Mouse (Mus musculus): ENCODE data around the gene Msi2.
A peak's percentile ranks its signal among the peaks of the same experiment; 100 is the strongest.

Msi2 gene

GRCm38 (mm10) chr11:88718050-88718765 lies at the start of gene Msi2:
Gene Msi2, minus strand, starts transcription at chr11:88718513.
- peak; percentile 90 to 92 for DNase-seq

- DNase-seq: no peak
These were observed 47.3 kb upstream of the Msi2 start for GRCm38 (mm10) chr11:88765635-88766034.

GRCm38 (mm10) chr11:88763371-88763770 lies 45.1 kb upstream of the Msi2 start:
- DNase-seq: no peak

- DNase-seq: no peak
These were observed 41.2 kb upstream of the Msi2 start for GRCm38 (mm10) chr11:88759501-88759900.

- no peak for DNase-seq
These were observed 40.1 kb upstream of the Msi2 start for GRCm38 (mm10) chr11:88758402-88758801.

GRCm38 (mm10) chr11:88745306-88745705 lies 27.0 kb upstream of the Msi2 start:
- no peak for DNase-seq

- DNase-seq: no peak
These were observed 21.4 kb upstream of the Msi2 start for GRCm38 (mm10) chr11:88739574-88740295.

GRCm38 (mm10) chr11:88729363-88729762 lies 11.1 kb upstream of the Msi2 start:
- no peak for DNase-seq

GRCm38 (mm10) chr11:88728508-88728890 lies 10.2 kb upstream of the Msi2 start:
- DNase-seq: peak; percentile 43 to 78

GRCm38 (mm10) chr11:88727768-88728507 lies 9.6 kb upstream of the Msi2 start:
- DNase-seq: peak in 1 of 2 experiments; percentile 12

GRCm38 (mm10) chr11:88721144-88721636 lies 2.9 kb upstream of the Msi2 start:
- DNase-seq: no peak

- DNase-seq: no peak
These were observed 2.2 kb upstream of the Msi2 start for GRCm38 (mm10) chr11:88720261-88721143.

- no peak for DNase-seq
These were observed 1.3 kb upstream of the Msi2 start for GRCm38 (mm10) chr11:88719601-88720000.

GRCm38 (mm10) chr11:88718766-88719595 lies 668 bp upstream of the Msi2 start:
- DNase-seq: no peak

GRCm38 (mm10) chr11:88717644-88718049 lies 666 bp downstream of the Msi2 start:
- DNase-seq: no peak

- no peak for DNase-seq
These were observed 1.2 kb downstream of the Msi2 start for GRCm38 (mm10) chr11:88717016-88717643.

GRCm38 (mm10) chr11:88716061-88716994 lies 2.0 kb downstream of the Msi2 start:
- DNase-seq: peak; percentile 17 to 30

GRCm38 (mm10) chr11:88715299-88715698 lies 3.0 kb downstream of the Msi2 start:
- DNase-seq: no peak

- no peak for DNase-seq
These were observed 4.2 kb downstream of the Msi2 start for GRCm38 (mm10) chr11:88714127-88714526.

- no peak for DNase-seq
These were observed 4.8 kb downstream of the Msi2 start for GRCm38 (mm10) chr11:88713479-88713878.
